Mouse (Mus musculus): ENCODE measurements around the gene 4933407L21Rik. TPM values are rescaled to one million over a fixed set of nuclear protein-coding genes. Genes with fewer than 3 reads are reported as not detected.
"Not testable (repeated sequence)": the region's sequence is repeated elsewhere in the genome, so short reads cannot be mapped to it uniquely, and the experiment has no call there.

Gene 4933407L21Rik
- polyA plus RNA-seq, 1 experiment from 2014 or later = not detected

GRCm38 (mm10) chr1:85988882-85989281 is 60.6 kb downstream of the 4933407L21Rik start:
- not testable (repeated sequence) for H3K4me1 ChIP-seq (replicated peaks); H3K9me3 ChIP-seq
- 81% methylated on average over 4 of the region's 4 CpGs for WGBS

More at GRCm38 (mm10) chr1:85988882-85989281, 60.6 kb downstream of the 4933407L21Rik start:
- H3K27ac ChIP-seq; ATAC-seq (ENCODE audit: insufficient number of reproducible peaks, insufficient read depth, low FRiP score, low TSS enrichment, low read depth); H3K27me3 ChIP-seq; H3K36me3 ChIP-seq; H3K9ac ChIP-seq (replicated peaks); H3K4me2 ChIP-seq; H3K4me3 ChIP-seq (replicated peaks): not testable (repeated sequence)

Other genes starting within 250 kb of the 4933407L21Rik start
- gene A630001G21Rik, start 149.8 kb upstream of the 4933407L21Rik start, polyA plus RNA-seq (2016; fragmentation: Nextera tagmentation; extraction: Ambion mirVana) = 1.0 and 1.2 TPM in 2 replicates
- 42.5 and 46.3 TPM in 2 replicates for gene Cab39, start 135.0 kb upstream of the 4933407L21Rik start, polyA plus RNA-seq (2016; fragmentation: Nextera tagmentation; extraction: Ambion mirVana)
- gene Itm2c, start 34.2 kb upstream of the 4933407L21Rik start, polyA plus RNA-seq (2016; fragmentation: Nextera tagmentation; extraction: Ambion mirVana) = 214 TPM in 2 replicates
- gene Gpr55, start 32.5 kb downstream of the 4933407L21Rik start, polyA plus RNA-seq (2016; fragmentation: Nextera tagmentation; extraction: Ambion mirVana) = not detected in 2 replicates
- gene Spata3, start 88.3 kb downstream of the 4933407L21Rik start, polyA plus RNA-seq (2016; fragmentation: Nextera tagmentation; extraction: Ambion mirVana) = not detected in 2 replicates
- gene 2810459M11Rik, start 117.4 kb downstream of the 4933407L21Rik start, polyA plus RNA-seq (2016; fragmentation: Nextera tagmentation; extraction: Ambion mirVana) = 0.12 and 0.35 TPM in 2 replicates
- 193 and 202 TPM in 2 replicates for gene Psmd1, start 135.9 kb downstream of the 4933407L21Rik start, polyA plus RNA-seq (2016; fragmentation: Nextera tagmentation; extraction: Ambion mirVana)
- gene Htr2b, start 183.5 kb downstream of the 4933407L21Rik start, polyA plus RNA-seq (2016; fragmentation: Nextera tagmentation; extraction: Ambion mirVana) = 0.46 and 0.93 TPM in 2 replicates
- 0.55 and 0.96 TPM in 2 replicates for gene Gm21972, start 205.2 kb downstream of the 4933407L21Rik start, polyA plus RNA-seq (2016; fragmentation: Nextera tagmentation; extraction: Ambion mirVana)
- 32.5 and 33.2 TPM in 2 replicates for gene Armc9, start 226.3 kb downstream of the 4933407L21Rik start, polyA plus RNA-seq (2016; fragmentation: Nextera tagmentation; extraction: Ambion mirVana)

All from limb, embryonic 12.5 days (tissue).